Mouse (Mus musculus) layer of hippocampus, adult 18-20 months (tissue): ENCODE data around the gene Gtf3c6. TPM values are rescaled to one million over a fixed set of nuclear protein-coding genes. Genes with fewer than 3 reads are reported as not detected.

Experiments
- DNase-seq, 2 experiments: peaks; one replicate each; pipeline ENCODE4 v3.0.0; 2022; ENCODE audit warnings: low spot score in 2 of 2
- total RNA-seq, 2 experiments: library from RNA; stranded (reverse); gene quantifications; 2 replicates each; pipeline ENCODE4 v1.2.3; 2021

Gtf3c6 gene
- total RNA-seq, 2 experiments from 2014 or later: 23.2 to 27.2 TPM

GRCm38 (mm10) chr10:40259542-40259941 is 1.6 kb upstream of the Gtf3c6 start:
- no peak for DNase-seq

GRCm38 (mm10) chr10:40258976-40259375 is 1.1 kb upstream of the Gtf3c6 start:
- DNase-seq: peak in 1 of 2 experiments; percentile 72

- DNase-seq: peak; percentile 42 to 69
Measured at GRCm38 (mm10) chr10:40258401-40258966, 576 bp upstream of the Gtf3c6 start.

GRCm38 (mm10) chr10:40256716-40257115 is 1.2 kb downstream of the Gtf3c6 start:
- peak in 1 of 2 experiments; percentile 50 for DNase-seq

GRCm38 (mm10) chr10:40250969-40251368 is 6.9 kb downstream of the Gtf3c6 start:
- no peak for DNase-seq

GRCm38 (mm10) chr10:40249625-40250024 is 8.3 kb downstream of the Gtf3c6 start:
- peak in 1 of 2 experiments; percentile 29 for DNase-seq

GRCm38 (mm10) chr10:40247166-40247716 is 10.7 kb downstream of the Gtf3c6 start:
- no peak for DNase-seq

- DNase-seq: peak; percentile 74 to 87
Measured at GRCm38 (mm10) chr10:40246374-40247165, 11.3 kb downstream of the Gtf3c6 start, which contains the start of gene Rpf2. Rpf2 (minus strand) TSS chr10:40247036.

GRCm38 (mm10) chr10:40237826-40238225 is 20.1 kb downstream of the Gtf3c6 start:
- DNase-seq: no peak

- DNase-seq: no peak
Measured at GRCm38 (mm10) chr10:40233241-40233640, 24.7 kb downstream of the Gtf3c6 start.

GRCm38 (mm10) chr10:40232442-40232841 is 25.5 kb downstream of the Gtf3c6 start:
- no peak for DNase-seq

GRCm38 (mm10) chr10:40229725-40230124 is 28.2 kb downstream of the Gtf3c6 start:
- no peak for DNase-seq

- no peak for DNase-seq
Measured at GRCm38 (mm10) chr10:40227660-40228303, 30.1 kb downstream of the Gtf3c6 start.

- no peak for DNase-seq
Measured at GRCm38 (mm10) chr10:40218874-40219273, 39.0 kb downstream of the Gtf3c6 start.

GRCm38 (mm10) chr10:40212443-40213169 is 45.3 kb downstream of the Gtf3c6 start:
- DNase-seq: peak; percentile 76 to 96

Other genes starting within 250 kb of the Gtf3c6 start
- 1 to 10 TPM in 1 of 2 experiments, under 1 TPM in 1; 0.74 to 1.6 TPM for gene Mfsd4b1, start 232.8 kb downstream of the Gtf3c6 start, total RNA-seq
- gene Slc16a10, start 115.8 kb downstream of the Gtf3c6 start, total RNA-seq: 1 to 10 TPM; 3.9 to 4.1 TPM
- 10 to 100 TPM; 19.2 to 20.4 TPM for gene Rpf2, start 11.1 kb downstream of the Gtf3c6 start, total RNA-seq
- gene Amd1, start 44.1 kb upstream of the Gtf3c6 start, total RNA-seq: 10 to 100 TPM; 91.5 to 95.0 TPM
- gene Cdk19, start 81.5 kb upstream of the Gtf3c6 start, total RNA-seq: 10 to 100 TPM; 35.6 to 36.3 TPM